Mouse (Mus musculus) induced T-regulatory cell, adult 2 months (primary cell): Measurements from ENCODE around the gene Dnajc4.

Experiments
- DNase-seq: peaks from one replicate; pipeline ENCODE4 v3.0.0-alpha.2; 2012; ENCODE audit warnings: low read depth

The Dnajc4 gene

GRCm38 (mm10) chr19:6975537-6976521, 16.5 kb downstream of the Dnajc4 start, which contains the start of gene Plcb3:
TSS of gene Plcb3 (minus strand) at chr19:6976470.
- peak; percentile 74 for DNase-seq

- DNase-seq, result peak; percentile 88
These were observed 17.9 kb downstream of the Dnajc4 start, which contains the start of gene Ppp1r14b for GRCm38 (mm10) chr19:6974211-6975205. TSS of gene Ppp1r14b (plus strand) at chr19:6974968.

GRCm38 (mm10) chr19:6973581-6974190, 18.7 kb downstream of the Dnajc4 start:
- no peak for DNase-seq

- no peak for DNase-seq
These were observed 20.0 kb downstream of the Dnajc4 start for GRCm38 (mm10) chr19:6972247-6972917.

- DNase-seq, result no peak
These were observed 20.7 kb downstream of the Dnajc4 start for GRCm38 (mm10) chr19:6971644-6972043.

GRCm38 (mm10) chr19:6970460-6971085, 21.8 kb downstream of the Dnajc4 start:
- peak; percentile 73 for DNase-seq

- DNase-seq, result peak; percentile 89
These were observed 22.5 kb downstream of the Dnajc4 start for GRCm38 (mm10) chr19:6969665-6970381.

GRCm38 (mm10) chr19:6969291-6969664, 23.1 kb downstream of the Dnajc4 start:
- DNase-seq, result no peak

- DNase-seq, result peak; percentile 55
These were observed 23.7 kb downstream of the Dnajc4 start for GRCm38 (mm10) chr19:6968491-6969271.

- DNase-seq, result no peak
These were observed 35.9 kb downstream of the Dnajc4 start for GRCm38 (mm10) chr19:6956461-6956860.

- DNase-seq, result no peak
These were observed 36.9 kb downstream of the Dnajc4 start for GRCm38 (mm10) chr19:6955424-6955823.

- peak; percentile 55 for DNase-seq
These were observed 38.3 kb downstream of the Dnajc4 start for GRCm38 (mm10) chr19:6954046-6954445.

GRCm38 (mm10) chr19:6952712-6953037, 39.7 kb downstream of the Dnajc4 start:
- DNase-seq, result peak; percentile 45

GRCm38 (mm10) chr19:6951994-6952711, 40.2 kb downstream of the Dnajc4 start:
- peak; percentile 65 for DNase-seq

- peak; percentile 90 for DNase-seq
These were observed 40.9 kb downstream of the Dnajc4 start for GRCm38 (mm10) chr19:6951381-6951968.

GRCm38 (mm10) chr19:6950613-6951153, 41.7 kb downstream of the Dnajc4 start:
- DNase-seq, result peak; percentile 71

GRCm38 (mm10) chr19:6949951-6950350, 42.4 kb downstream of the Dnajc4 start:
- no peak for DNase-seq

GRCm38 (mm10) chr19:6949532-6949931, 42.8 kb downstream of the Dnajc4 start:
- DNase-seq, result no peak
